Mouse (Mus musculus) lung, adult 2 months (tissue): ENCODE measurements around the gene Hcrt.

Experiments used
- CTCF ChIP-seq: fragments of 200-500 bp; IDR thresholded peaks from 2 replicates; pipeline ENCODE4 v1.5.1; 2011; ENCODE audit warnings: mild to moderate bottlenecking, low read length, control low read depth; ENCODE audit not compliant: insufficient read depth
- POLR2A ChIP-seq: fragments of 200-500 bp; IDR thresholded peaks from 2 replicates; pipeline ENCODE4 v1.6.1; 2011; ENCODE audit warnings: low read depth, mild to moderate bottlenecking, control low read depth, low read length, borderline replicate concordance; ENCODE audit errors: extremely low read depth

DNA sequence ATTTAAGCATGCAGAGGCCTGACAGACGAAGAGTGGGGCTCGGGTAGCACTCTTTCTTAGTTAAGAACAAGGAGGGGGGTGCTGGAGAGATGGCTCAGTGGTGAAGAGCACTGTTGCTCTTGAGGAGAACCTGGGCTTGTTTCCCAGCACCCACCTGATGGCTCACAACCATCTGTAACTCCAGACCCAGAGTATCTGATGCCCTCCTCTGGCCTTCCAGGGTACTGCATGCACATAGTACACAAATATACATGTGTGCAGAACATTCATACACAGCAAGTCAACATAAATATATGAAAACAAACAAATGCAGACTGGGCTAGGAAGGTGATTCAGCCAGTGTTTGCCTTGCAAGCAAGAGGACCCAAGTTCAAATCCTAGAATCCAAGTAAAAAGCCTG is 48.4 kb upstream of the Hcrt start:
- TF ChIP-seq CTCF (0 out of 2 replicates have a peak, but pooled peaks have one; percentile 6), POLR2A (no peak)
